Mouse (Mus musculus) retina, postnatal 7 days (tissue): ENCODE data around the gene St6galnac4.

Source experiments
- DNase-seq: peaks from one replicate; pipeline ENCODE4 v3.0.0-alpha.2; 2012; ENCODE audit warnings: low read depth, low spot score

St6galnac4 gene

GRCm38 (mm10) chr2:32627266-32628043 lies 40.6 kb downstream of the St6galnac4 start:
- DNase-seq = no peak

- no peak for DNase-seq
These were observed 41.2 kb downstream of the St6galnac4 start for GRCm38 (mm10) chr2:32628044-32628550.

GRCm38 (mm10) chr2:32628729-32629128 lies 41.8 kb downstream of the St6galnac4 start:
- DNase-seq = no peak

DNA sequence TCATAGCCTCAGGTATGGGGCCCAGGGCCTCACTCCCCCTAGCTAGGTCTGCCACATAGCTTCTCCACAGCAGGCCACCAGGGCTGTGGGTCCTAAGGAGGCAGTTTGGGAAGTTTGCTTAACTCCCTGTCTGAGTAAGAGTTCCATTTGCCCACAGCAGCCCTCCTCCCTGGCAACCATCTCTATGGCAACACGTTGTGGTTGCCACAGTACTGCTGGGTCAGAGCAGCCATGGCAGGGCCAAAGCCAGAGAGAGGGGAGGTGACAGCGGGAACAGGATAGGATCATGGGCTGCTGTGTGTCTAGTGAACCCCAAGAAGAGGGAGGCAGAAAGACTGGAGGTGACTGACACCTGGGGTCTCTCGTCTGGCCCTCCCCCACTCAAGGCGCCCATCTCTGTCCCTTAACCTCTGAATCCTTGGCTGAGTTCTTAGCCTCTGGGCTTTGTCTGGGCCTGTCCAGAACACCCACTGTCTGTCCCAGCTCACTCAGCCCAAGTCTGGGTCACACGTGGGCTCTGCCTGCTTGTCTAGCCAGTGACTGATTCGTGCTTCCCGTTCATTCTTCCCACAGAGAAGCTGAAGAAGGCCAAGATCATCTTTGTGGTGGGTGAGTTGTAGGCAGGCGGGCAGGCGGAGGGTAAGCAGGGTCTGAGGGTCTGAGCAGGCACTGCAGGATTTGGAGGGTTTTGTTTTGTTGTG lies 42.5 kb downstream of the St6galnac4 start:
- DNase-seq = no peak

- no peak for DNase-seq
These were observed 43.1 kb downstream of the St6galnac4 start for GRCm38 (mm10) chr2:32630036-32630435.

DNA sequence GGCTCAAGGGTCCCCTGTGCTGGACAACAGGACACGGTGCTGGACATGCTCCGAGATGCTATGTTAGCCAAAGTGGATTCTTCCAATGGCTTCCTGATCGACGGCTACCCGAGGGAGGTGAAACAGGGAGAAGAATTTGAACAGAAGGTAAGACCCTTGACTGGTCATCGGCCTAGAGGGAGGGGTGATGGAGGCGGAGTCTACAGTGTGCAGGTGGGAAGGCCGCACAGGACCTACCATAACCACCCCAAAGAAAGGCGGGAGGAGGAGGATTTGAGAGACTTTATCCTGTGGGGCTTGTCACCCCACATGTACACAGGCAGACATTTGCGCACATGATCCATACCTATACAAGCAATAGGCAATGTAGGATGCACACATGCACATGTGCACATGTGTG lies 44.2 kb downstream of the St6galnac4 start:
- no peak for DNase-seq

- peak; percentile 79 for DNase-seq
These were observed 45.0 kb downstream of the St6galnac4 start for GRCm38 (mm10) chr2:32631737-32632394.

- DNase-seq = no peak
These were observed 46.8 kb downstream of the St6galnac4 start for GRCm38 (mm10) chr2:32633660-32634059.

DNA sequence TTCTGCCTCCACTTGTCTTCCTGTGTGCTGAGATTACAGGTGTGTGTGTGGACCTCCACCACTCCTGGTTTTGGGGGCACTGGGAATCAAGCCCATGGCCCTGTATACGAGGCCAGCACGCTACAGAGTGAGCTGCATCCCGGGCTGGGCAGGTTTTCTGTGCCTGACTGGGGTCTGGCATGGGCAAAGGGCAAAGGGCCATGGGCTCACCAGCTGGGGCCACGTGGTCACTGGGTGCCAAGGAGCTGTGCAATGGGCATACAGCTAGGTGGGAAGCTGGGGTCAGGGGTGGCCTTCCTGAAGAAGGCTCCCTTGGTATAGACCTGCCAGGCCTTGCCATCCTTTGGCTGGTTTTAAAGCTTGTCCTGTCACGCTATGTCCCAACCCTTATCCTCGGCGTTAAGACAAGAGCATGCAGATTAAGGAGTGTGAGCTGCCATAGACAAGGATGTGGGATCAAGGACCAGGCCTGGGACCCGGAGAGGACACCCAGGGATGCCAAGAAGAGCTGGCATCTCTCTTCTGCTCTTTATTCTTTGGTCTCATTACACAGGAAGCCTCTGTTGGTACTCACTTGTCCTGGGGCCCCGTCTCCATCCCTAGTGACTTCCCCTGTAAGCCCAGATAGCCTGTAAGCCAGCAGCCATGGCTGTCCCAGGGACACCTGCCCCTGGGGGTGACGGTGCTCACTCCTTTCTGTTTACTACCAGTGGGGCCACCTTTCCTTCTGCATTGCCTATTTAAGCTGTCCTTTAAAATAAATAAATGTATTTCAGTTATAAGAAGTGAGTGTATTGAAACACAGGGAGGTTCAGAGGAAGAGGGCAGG lies 47.6 kb downstream of the St6galnac4 start:
- no peak for DNase-seq

DNA sequence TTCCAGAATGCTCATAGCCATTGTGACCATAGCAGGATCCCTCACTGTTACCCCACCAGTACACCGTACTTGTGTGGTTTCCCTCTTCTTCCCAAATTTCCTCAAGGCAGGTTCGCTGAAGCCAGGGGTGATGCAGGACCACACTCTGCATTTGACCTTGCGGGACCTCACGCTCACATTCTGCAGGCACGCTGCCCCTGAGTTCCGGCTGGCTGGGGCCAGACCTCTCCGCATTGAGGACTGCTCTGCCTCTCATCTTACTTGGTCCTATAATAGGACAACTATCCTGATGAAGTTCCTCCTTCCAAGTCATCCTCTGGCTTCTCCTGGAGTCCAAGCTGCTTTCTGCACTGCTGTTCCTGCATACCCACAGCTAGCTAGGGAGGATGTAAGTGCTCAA lies 49.7 kb downstream of the St6galnac4 start:
- DNase-seq = no peak

DNA sequence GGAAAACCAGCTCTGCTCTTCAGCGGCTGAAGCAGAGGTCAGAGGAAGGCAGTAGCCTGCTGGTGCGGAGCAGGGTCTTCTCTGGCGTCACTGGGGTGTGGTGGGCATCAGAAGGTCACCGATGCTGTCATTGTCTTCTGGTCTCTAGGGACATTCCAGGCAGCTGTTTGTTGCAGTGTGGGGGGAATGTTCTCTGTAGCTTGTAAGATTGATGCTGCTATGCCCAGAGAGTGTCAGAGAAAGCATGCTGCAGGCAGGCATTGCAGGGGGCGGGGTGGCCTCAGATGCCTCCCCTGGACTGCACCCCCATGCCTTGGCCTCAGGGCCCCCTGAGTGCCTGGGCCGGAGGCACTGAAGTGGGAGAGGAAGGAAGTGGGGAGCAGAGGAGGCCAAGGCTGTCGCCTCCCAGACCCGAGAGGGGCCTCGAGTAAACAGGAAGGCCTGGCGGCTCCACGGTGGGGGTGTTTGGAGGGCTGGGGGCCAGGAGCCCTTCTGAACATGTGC lies 50.9 kb downstream of the St6galnac4 start:
- DNase-seq = no peak

GRCm38 (mm10) chr2:32639632-32640031 lies 52.7 kb downstream of the St6galnac4 start:
- DNase-seq = no peak

DNA sequence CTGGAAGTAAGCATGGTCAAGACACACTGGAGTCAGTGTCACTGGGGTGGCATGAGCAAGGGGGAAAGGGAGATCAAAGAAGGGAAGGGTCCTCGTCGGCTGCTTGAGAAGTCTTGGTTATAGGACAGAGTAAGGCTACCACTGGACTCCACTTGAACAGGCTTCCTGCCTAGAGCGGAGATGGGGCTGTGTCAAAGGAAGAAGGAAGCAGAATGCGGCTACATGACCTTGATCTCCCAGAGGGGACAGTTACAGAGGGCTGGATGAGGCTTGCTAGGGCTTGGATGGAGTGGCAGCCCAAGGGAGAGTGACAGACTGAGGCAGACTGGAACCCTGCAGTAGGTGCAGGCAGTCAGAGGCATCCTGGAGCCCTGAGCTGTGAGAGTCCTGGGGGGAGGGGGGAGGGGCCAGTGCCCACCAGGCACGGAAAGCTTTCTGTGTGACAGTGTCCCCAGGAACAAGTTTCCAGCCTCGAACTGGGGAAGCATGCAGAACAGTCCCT lies 53.7 kb downstream of the St6galnac4 start:
- no peak for DNase-seq

DNA sequence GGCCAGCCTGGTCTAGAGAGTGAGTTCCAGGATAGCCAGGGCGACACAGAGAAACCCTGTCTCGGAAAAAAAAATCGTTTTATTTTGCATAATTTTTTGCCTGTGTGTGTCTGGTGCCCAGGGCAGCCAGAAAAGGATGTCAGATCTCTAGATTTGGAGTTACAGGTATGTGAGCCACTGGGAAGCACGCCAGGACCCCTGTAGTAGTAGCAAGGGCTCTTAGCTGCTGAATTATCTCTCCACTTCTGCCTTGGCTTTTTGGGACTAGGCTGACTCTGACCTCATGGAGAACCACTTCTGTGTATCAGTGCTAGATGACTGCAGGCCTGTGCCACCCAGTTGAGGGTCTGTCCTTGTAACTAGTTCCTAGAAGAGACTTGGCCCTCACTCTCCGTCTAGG lies 54.9 kb downstream of the St6galnac4 start:
- DNase-seq = no peak

DNA sequence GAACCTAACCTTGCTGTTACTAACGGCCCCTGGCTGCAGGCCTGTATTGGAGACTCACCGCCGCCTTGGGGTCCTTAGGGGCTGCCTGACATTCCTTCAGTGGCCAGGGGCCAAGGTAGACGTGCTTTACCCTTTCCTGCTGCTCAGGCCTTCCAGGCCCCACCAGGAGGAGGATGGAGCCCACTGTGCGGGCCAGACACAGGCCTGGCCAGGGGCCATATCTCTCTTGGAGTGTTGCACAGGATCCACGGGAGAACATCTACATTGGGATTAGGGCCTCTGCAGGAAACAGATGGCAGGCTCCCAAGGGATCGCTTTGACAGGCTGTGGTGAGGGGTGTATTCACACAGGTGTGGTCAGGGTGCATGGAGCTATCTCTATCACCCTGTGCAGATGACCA lies 55.9 kb downstream of the St6galnac4 start:
- no peak for DNase-seq

GRCm38 (mm10) chr2:32644083-32644482 lies 57.2 kb downstream of the St6galnac4 start:
- no peak for DNase-seq

DNA sequence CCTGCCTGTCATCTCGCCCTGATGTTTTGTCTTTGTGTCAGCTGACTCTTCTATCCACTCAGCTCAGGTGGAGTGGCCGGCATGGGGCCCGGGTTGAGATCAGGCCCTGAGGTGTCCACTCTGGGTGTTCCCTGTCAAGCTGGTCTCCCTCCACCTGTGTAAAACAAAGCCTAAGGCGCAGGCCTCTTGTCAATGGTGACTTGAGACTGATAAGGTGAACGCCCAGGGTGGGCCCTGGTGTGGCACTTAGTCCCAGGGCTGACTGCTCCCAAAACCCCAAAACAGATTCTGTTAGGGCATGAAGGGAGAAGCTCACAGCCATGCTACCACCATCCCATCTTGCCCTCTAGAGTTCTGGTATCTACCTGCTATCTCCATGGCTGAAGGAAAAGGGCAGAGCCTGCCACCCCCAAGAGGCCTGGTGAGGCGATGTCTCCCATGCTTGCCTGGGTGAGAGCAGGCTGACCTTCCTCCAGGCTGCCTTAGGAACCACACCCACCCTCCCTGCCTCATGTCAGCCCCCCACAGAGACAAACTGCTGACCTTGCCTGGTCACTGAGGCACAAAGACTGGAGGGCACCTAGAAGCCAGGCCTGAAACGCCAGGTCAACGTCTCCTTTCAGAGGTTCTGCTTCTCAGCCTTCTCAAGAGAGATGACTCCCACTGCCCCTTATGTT lies 58.0 kb downstream of the St6galnac4 start:
- DNase-seq = no peak

DNA sequence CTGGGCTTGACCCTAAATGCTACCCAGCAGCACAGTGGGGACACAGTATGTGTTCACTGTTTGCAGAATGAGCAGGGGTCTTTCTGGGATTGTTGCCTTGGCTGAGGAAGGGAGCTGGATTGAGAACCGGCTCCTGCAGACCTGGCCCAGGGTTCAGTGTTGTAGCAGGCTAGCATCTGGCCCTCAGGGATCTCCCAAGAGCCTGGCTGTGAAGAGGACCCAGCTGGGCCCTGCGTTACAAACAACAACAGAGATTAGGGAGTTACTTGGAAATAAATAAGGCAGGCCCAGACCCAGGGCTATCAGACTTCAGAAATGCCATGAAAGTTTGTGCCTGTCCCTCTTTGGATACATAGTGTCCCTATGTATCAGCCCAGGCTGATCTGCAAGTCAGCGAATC lies 58.8 kb downstream of the St6galnac4 start:
- DNase-seq = no peak

DNA sequence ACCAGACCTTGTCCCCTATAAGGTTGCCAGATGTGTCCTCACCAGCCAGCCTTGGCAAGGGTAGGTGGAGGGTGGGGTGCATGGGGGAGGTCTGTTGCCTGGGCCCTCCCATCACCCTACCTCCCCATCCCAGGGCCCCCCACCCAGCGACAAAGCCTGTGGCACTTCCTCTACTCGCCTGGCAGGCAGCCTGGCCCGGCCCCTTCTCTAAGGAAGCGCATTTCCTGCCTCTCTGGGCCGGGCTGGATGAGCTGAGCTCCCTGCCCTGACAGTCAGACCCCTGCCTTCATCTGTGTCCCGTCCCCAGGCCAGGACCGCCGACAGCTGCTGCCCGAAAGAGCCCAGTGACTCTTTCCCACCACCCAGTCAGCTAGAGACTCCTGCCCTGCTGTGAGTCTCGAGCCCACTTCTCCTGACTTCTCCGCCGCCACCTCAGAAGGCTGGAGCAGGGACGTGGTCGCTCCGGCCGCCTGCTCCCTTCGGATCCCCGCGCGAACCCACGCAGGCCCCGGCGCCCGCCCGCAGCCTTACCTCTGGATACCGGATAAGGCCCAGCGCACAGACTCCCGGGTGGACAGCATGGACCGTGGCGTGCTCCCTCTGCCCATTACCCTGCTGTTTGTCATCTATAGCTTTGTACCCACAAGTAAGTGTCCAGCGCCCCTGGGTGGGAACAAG lies 59.6 kb downstream of the St6galnac4 start, which contains the start of gene Eng:
Gene Eng (plus strand): TSS at position 217 of the 678 bp plus-strand sequence.
- DNase-seq = no peak

GRCm38 (mm10) chr2:32647366-32647765 lies 60.5 kb downstream of the St6galnac4 start:
- DNase-seq = no peak
